Mouse (Mus musculus) kidney, embryonic 16.5 days (tissue): ENCODE measurements around the gene Fgfr2. TPM values are rescaled to one million over a fixed set of nuclear protein-coding genes. Genes with fewer than 3 reads are reported as not detected.

Experiments used
- ATAC-seq: fragments of 200-750 bp; cut with Nextera tagmentation; 2 replicates; pipeline ENCODE4 v1.8.0; 2017; ENCODE audit warnings: moderate TSS enrichment; ENCODE audit not compliant: low FRiP score, low TSS enrichment
- H3K27ac ChIP-seq: fragments of 300-500 bp; sonication (generic); 2 replicates; pipeline ENCODE4 v1.5.1; 2014; ENCODE audit warnings: low read length
- H3K27me3 ChIP-seq: fragments of 300-500 bp; sonication (generic); 2 replicates; pipeline ENCODE4 v1.6.1; 2014; ENCODE audit warnings: low read length, control low read depth, mixed read lengths; ENCODE audit not compliant: insufficient read depth
- H3K36me3 ChIP-seq: fragments of 300-500 bp; sonication (generic); 2 replicates; pipeline ENCODE4 v1.6.1; 2014; ENCODE audit warnings: low read length, control low read depth, mixed read lengths; ENCODE audit not compliant: insufficient read depth
- H3K4me1 ChIP-seq: fragments of 300-500 bp; sonication (generic); 2 replicates; pipeline ENCODE4 v1.6.1; 2014; ENCODE audit warnings: low read length, control low read depth, mixed read lengths; ENCODE audit not compliant: insufficient read depth
- H3K4me2 ChIP-seq: fragments of 300-500 bp; sonication (generic); replicated peaks from 2 replicates; pipeline ENCODE4 v1.6.1; 2014; ENCODE audit warnings: low read depth, low read length
- H3K4me3 ChIP-seq: fragments of 300-500 bp; sonication (generic); 2 replicates; pipeline ENCODE4 v1.5.1; 2014; ENCODE audit warnings: mild to moderate bottlenecking, low read length
- H3K9ac ChIP-seq: fragments of 300-500 bp; sonication (generic); replicated peaks from 2 replicates; pipeline ENCODE4 v1.6.1; 2014; ENCODE audit warnings: low read length
- H3K9me3 ChIP-seq: fragments of 300-500 bp; sonication (generic); 2 replicates; pipeline ENCODE4 v1.6.1; 2016; ENCODE audit warnings: low read length, control low read depth
- WGBS: fragments of 180-500 bp; shearing (Covaris S2); extraction: QIAGEN DNeasy Blood & Tissue Kit; methylation state at CpG from one replicate; pipeline ENCODE4 v1.1.7; 2014; 5-methylcytosine and 5-hydroxymethylcytosine counted together
- polyA plus RNA-seq: library from polyadenylated mRNA; unstranded; fragments of >200 nt; fragmentation: Nextera tagmentation; extraction: Ambion mirVana; gene quantifications from 2 replicates; pipeline ENCODE4 v1.2.1, GENCODE M21; 2015

Fgfr2 gene
- polyA plus RNA-seq, 1 experiment from 2014 or later: 118 TPM

DNA sequence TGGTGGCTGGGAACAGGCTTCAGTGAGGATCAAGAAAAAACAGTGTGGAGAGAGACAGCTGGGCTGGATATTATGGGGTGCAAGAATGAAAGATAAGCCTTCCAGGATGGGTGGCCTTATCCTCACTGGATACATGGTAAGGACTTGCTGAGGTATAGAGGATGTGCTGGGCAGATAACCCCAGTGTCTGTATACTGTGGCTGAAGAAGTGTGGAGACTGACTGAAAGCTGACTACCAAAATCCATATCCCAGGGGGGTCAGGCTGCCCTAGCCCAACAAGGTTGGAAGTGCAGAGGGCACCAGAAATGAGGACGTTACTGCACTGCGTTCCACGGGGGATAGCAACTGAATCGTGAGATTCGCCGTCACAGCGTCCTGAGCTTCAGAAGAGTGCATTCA is 2742.8 kb downstream of the Fgfr2 start:
- no peak overlapping the region for H3K27ac ChIP-seq
- no peaks in the 10 kb centered on the region for H3K36me3 ChIP-seq
- H3K4me3 ChIP-seq: no peak overlapping the region
- no peaks in the 10 kb centered on the region for H3K27me3 ChIP-seq
- no peak overlapping the region for H3K4me2 ChIP-seq
- 98% methylated on average over 7 of the region's 7 CpGs for WGBS
- ATAC-seq: no peak
- H3K9me3 ChIP-seq: no peaks in the 10 kb centered on the region
- no peak overlapping the region for H3K9ac ChIP-seq
- no peaks in the 10 kb centered on the region for H3K4me1 ChIP-seq

DNA sequence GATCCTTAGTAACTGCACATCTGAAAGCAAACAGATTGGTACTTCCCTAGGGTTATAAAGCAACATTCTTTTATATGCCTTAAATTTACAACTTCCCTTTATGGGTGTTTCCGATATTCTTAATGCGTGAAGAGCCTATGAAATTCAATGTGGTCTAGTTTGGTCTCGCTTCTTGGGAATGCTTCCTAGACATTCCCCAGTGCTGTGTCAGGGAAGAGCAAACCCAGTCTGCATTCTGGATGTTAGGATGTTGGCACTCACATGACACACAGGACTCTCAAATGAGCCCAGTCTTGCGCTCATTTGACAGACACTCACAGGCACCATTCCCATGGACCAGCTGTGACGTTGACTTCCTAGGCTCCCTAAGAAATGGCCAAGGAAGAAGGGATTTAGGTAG is 2743.3 kb downstream of the Fgfr2 start:
- H3K4me2 ChIP-seq: no peak overlapping the region
- no peak overlapping the region for H3K9ac ChIP-seq
- no peak overlapping the region for H3K27ac ChIP-seq
- H3K27me3 ChIP-seq: no peaks in the 10 kb centered on the region
- H3K36me3 ChIP-seq: no peaks in the 10 kb centered on the region
- H3K9me3 ChIP-seq: no peaks in the 10 kb centered on the region
- no peak for ATAC-seq
- 87% methylated on average over 5 of the region's 5 CpGs for WGBS
- H3K4me1 ChIP-seq: no peaks in the 10 kb centered on the region
- H3K4me3 ChIP-seq: no peak overlapping the region

DNA sequence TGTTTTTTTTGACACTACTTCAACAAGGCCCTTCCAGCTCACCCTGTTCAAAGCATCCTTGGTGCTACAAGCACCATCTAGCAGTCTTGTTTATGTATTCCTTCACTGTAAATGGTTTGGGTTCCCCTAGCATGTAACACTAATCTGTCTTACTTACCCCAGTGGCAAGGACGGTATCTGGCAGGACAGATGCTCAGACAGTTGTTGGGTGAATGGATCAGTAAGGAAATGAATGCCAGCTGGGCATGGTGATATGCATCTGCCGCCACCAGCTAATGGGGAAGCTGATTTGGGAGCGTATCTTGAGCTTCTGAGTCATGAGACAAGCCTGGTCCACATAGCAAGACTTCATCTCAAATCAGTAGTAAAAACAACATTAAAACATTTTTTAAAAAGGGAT is 2744.8 kb downstream of the Fgfr2 start:
- Histone ChIP-seq H3K9me3 (no peaks in the 10 kb centered on the region), H3K4me1 (no peaks in the 10 kb centered on the region), H3K27ac (no peak overlapping the region), H3K36me3 (no peaks in the 10 kb centered on the region), H3K4me2 (no peak overlapping the region), H3K4me3 (no peak overlapping the region), H3K9ac (no peak overlapping the region), H3K27me3 (no peaks in the 10 kb centered on the region)
- ATAC-seq: no peak
- WGBS: 94% methylated on average over 3 of the region's 3 CpGs

DNA sequence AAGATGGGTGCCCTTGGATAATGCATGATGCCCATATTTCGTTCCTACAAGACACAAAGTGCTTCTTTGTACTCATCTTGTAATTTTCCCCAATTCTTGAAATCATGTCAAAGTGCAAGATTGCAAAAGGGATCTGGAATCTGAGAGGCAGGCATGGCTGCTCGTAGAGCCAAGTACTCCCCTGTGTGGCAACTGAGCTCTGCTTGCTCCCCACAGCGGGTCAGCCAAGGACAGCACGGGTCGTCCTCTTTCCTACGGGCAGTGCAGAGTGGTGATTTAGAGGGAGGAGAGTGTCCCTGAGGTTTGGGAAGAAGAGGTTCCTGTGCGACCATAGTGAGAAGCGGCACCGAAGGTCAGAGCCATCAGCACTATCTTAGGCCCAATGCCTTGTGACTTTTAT is 2748.8 kb downstream of the Fgfr2 start:
- H3K9me3 ChIP-seq: no peaks in the 10 kb centered on the region
- no peak for ATAC-seq
- 64% methylated on average over 9 of the region's 9 CpGs for WGBS
- H3K27ac ChIP-seq: no peak overlapping the region
- H3K4me1 ChIP-seq: no peaks in the 10 kb centered on the region
- H3K4me2 ChIP-seq: no peak overlapping the region
- H3K9ac ChIP-seq: no peak overlapping the region
- H3K4me3 ChIP-seq: no peak overlapping the region
- no peaks in the 10 kb centered on the region for H3K36me3 ChIP-seq
- H3K27me3 ChIP-seq: no peaks in the 10 kb centered on the region

DNA sequence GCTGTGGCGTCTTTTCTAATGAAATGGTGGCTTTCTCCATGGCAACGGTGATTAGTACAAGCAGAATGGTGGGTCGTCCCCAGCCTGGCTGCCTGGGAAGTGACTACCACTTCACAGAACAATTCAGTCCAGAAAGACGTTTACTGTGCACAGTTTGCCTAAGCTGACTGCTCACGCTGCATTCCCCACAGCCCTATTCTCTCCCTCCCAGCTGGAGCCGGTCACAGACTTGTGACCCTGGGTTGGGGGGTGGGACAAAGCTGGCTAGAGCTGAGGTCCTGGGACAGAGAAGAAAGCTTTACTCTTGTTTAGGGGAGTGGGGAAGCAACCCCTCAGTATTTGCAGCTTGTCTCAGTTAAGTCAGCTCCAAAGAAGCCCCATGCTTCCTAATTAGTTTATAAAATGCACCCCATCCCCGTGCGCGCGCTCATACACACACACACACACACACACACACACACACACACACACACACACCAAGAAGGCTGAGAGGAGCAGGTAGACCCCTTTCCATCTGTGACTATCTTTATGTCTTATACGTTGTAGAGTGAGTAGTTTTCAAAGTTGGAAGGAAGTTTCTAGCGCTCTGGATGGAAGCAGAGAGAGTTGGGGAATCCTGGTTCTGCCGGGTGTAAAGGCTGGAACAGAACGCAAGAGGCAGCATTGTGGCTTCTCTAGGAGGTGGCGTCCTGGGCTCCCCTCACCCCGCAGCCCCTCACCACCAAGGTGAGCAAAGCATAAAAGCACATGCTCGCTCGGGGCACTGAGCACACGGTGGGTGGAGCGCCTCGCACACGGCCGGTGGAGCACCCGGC is 2754.1 kb downstream of the Fgfr2 start:
- H3K4me1 ChIP-seq: peaks cover 9% of the 10 kb centered on the region
- no peak overlapping the region for H3K9ac ChIP-seq
- WGBS: 38% methylated on average over 24 of the region's 24 CpGs
- H3K9me3 ChIP-seq: peaks cover 5% of the 10 kb centered on the region; the same call in 1 of the 2 replicates
- no peaks in the 10 kb centered on the region for H3K27me3 ChIP-seq
- H3K27ac ChIP-seq: no peak overlapping the region
- H3K36me3 ChIP-seq: no peaks in the 10 kb centered on the region
- peak; percentile 54; the same call in 1 of the 2 replicates for ATAC-seq
- H3K4me3 ChIP-seq: no peak overlapping the region
- peak overlapping the region; percentile 36 for H3K4me2 ChIP-seq

DNA sequence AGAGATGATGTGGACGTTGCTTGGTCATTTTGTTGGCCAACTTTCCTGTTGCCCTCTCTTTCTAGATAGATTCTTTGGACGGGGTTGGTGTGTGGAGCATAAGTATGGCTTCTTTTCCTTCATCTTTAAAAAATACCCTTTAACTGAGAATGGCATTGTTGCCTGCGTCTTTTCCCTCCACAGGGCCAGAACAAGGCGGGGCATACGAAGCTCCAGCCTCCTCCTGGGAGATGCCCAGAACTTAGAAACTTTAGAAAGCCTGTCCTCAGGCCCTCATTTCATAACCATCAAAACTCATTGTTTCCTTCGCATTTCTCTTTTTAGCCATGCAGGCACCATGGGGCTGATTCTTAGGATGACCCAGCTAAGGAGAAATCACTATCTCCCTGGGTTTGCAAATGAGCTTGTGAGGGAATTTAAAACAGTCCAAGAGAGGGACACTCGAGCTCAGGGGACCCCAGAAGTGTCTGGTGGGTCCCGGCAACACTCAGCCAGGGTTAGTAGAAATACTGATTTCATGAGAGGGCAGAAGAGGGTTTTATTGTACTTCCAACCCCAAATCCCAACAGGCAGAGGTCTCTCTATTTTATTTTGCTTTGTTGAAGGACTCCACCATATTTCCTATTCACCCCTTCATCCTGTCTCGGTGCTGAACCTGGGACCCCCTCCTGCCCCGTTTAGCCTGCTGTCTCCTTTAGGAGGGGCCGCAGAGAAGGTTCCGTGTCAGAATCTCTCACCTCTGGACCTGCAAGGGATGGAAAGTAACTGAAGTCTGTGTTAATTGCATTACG is 2754.9 kb downstream of the Fgfr2 start:
- no peaks in the 10 kb centered on the region for H3K27me3 ChIP-seq
- no peak overlapping the region for H3K27ac ChIP-seq
- 54% methylated on average over 13 of the region's 13 CpGs for WGBS
- H3K9ac ChIP-seq: no peak overlapping the region
- H3K4me2 ChIP-seq: peak overlapping the region; percentile 36
- no peaks in the 10 kb centered on the region for H3K36me3 ChIP-seq
- peaks cover 9% of the 10 kb centered on the region for H3K4me1 ChIP-seq
- peaks cover 5% of the 10 kb centered on the region; the same call in 1 of the 2 replicates for H3K9me3 ChIP-seq
- no peak overlapping the region for H3K4me3 ChIP-seq
- no peak for ATAC-seq

DNA sequence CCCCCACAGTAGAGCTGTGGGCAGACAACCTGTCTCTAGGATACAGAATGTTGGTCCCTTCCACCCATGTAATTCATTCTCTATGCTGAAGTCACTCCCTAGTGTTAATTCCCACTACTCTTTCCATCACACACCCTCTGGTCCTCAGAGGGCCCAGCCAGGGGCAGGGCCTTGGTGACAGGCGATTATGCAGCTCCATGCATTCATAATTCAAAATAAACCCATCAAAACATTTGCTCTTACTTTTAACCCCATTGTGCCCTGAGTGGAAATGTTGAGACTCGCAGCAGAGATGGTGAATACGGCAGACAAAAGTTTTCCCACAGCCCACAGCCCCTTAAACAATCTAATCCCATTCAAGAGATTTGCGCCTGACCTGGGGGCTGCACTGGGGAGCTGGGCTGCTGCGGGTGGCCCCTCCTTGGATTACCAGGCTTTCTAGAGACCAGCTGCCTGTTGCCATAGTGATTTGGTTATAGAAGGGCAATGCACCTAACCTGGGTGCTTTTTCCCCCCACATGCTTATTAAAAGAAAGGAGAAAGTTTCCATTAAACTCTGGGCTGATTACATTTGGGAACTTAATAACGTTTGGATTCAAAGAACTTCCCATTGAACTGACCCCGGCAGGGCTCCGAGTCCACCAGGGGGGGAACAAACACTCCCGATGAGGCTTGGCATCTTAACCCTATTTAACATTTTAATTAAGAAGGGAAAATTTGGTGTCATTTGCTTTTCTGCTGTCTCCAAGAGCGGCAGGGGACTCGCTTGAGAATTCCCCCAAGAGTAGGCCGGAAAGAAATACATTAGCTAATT is 2755.7 kb downstream of the Fgfr2 start:
- 50% methylated on average over 12 of the region's 12 CpGs for WGBS
- Histone ChIP-seq H3K4me3 (no peak overlapping the region), H3K36me3 (no peaks in the 10 kb centered on the region), H3K27me3 (no peaks in the 10 kb centered on the region), H3K27ac (no peak overlapping the region), H3K4me2 (no peak overlapping the region), H3K4me1 (peaks cover 9% of the 10 kb centered on the region), H3K9me3 (peaks cover 5% of the 10 kb centered on the region; the same call in 1 of the 2 replicates), H3K9ac (no peak overlapping the region)
- ATAC-seq: no peak

DNA sequence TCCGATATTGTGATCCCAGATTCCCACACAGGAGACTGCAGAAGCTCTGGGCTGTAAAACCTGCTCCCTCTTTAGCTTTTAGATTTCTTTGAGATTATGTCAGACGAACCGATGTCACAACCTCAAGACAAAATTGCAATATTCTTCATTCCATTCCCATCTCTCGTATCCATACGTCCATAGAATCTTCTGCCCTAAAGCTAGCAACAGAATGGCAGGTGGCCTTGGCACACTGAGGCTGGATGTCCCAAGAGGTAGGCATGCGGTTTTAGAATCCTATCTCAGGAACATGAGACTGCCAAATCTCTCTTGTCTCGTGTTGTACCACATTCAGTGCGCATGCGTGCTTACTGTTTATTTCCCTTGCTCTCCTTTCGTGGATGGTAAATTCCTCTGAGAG is 2757.4 kb downstream of the Fgfr2 start:
- no peak overlapping the region for H3K27ac ChIP-seq
- H3K27me3 ChIP-seq: no peaks in the 10 kb centered on the region
- no peak overlapping the region for H3K4me3 ChIP-seq
- no peaks in the 10 kb centered on the region for H3K36me3 ChIP-seq
- 94% methylated on average over 10 of the region's 10 CpGs for WGBS
- H3K9ac ChIP-seq: no peak overlapping the region
- peaks cover 5% of the 10 kb centered on the region; the same call in 1 of the 2 replicates for H3K9me3 ChIP-seq
- peaks cover 9% of the 10 kb centered on the region for H3K4me1 ChIP-seq
- no peak overlapping the region for H3K4me2 ChIP-seq
- no peak for ATAC-seq

DNA sequence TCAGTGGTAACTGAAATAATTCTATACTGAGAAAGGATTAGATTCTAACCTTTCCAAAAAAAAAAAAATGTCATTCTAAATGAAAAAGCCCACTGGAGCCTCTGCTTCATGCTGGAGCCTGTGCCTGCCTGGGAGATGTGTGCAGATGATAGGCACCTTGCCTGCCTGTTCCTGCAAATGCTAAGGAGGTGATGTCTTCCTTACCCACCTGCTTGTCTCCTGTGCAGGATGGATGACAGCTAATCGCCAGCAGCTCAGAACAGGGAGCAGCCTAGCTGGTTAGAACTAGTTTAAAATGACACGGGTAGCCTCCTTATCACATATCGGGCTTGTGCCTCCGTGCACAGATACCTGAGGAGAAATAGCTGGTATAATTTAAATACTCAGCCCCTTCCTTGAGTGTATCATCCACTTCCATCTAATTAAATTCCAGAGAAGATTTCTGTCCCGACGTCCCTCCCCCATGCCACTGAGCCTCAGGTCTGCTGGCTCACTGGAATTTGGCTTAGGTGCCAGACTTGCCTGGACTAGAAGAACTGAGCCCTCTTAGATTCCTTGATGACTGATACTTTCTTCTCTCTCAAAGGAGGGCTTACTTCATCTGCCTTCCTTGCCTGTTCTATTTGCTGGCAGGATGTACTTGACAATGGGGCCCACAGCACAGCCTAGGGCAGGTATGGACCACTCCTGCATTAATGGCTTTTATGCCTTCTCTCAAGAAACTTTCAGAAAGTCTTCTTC is 2782.6 kb downstream of the Fgfr2 start:
- H3K4me1 ChIP-seq: peaks cover 13% of the 10 kb centered on the region
- ATAC-seq: no peak
- H3K4me2 ChIP-seq: no peak overlapping the region
- H3K9me3 ChIP-seq: no peaks in the 10 kb centered on the region
- no peaks in the 10 kb centered on the region for H3K36me3 ChIP-seq
- H3K27ac ChIP-seq: no peak overlapping the region
- 64% methylated on average over 6 of the region's 6 CpGs for WGBS
- no peak overlapping the region for H3K4me3 ChIP-seq
- H3K9ac ChIP-seq: no peak overlapping the region
- no peaks in the 10 kb centered on the region for H3K27me3 ChIP-seq
